Mouse (Mus musculus) G1E (cell line): ENCODE data around the gene Ccdc59. TPM values are rescaled to one million over a fixed set of nuclear protein-coding genes. Genes with fewer than 3 reads are reported as not detected.

Source experiments
- ATAC-seq: 2 replicates; pipeline ENCODE4 v1.8.0; 2016; ENCODE audit warnings: mild to moderate bottlenecking; ENCODE audit not compliant: insufficient number of reproducible peaks, poor library complexity, low FRiP score, severe bottlenecking; ENCODE audit errors: extremely low read depth
- DNase-seq: peaks from one replicate; pipeline ENCODE4 v3.0.0; 2012; ENCODE audit warnings: low spot score
- H3K27me3 ChIP-seq: 2 replicates; pipeline ENCODE4 v1.6.1; 2012; ENCODE audit warnings: mild to moderate bottlenecking, low read length, inconsistent platforms; ENCODE audit not compliant: insufficient read depth
- H3K36me3 ChIP-seq: replicated peaks from 2 replicates; pipeline ENCODE3; 2012; ENCODE audit warnings: mild to moderate bottlenecking, inconsistent platforms
- H3K4me1 ChIP-seq: 2 replicates; pipeline ENCODE4 v1.6.1; 2012; ENCODE audit warnings: low read depth, low read length, inconsistent platforms, mixed read lengths; ENCODE audit not compliant: insufficient read depth
- H3K4me3 ChIP-seq: 2 replicates; pipeline ENCODE4 v1.5.1; 2012; ENCODE audit warnings: low read depth, mild to moderate bottlenecking, inconsistent platforms, low read length, moderate library complexity, mixed read lengths
- H3K9me3 ChIP-seq: replicated peaks from 2 replicates; pipeline ENCODE4 v1.6.1; 2012; ENCODE audit warnings: inconsistent platforms
- CTCF ChIP-seq: IDR thresholded peaks from 2 replicates; pipeline ENCODE4 v1.5.1; 2012; ENCODE audit warnings: low read depth, low read length, inconsistent platforms, mixed read lengths
- GATA1 ChIP-seq: IDR thresholded peaks from 2 replicates; pipeline ENCODE4 v1.6.1; 2012; ENCODE audit warnings: borderline replicate concordance, low read length, inconsistent platforms, mixed read lengths
- GATA2 ChIP-seq: IDR thresholded peaks from 2 replicates; pipeline ENCODE4 v1.6.1; 2012; ENCODE audit warnings: low read depth, low read length, inconsistent platforms, borderline replicate concordance
- POLR2AphosphoS5 ChIP-seq: IDR thresholded peaks from 2 replicates; pipeline ENCODE4 v1.6.1; 2012; ENCODE audit warnings: low read depth, low read length, inconsistent platforms; ENCODE audit not compliant: insufficient replicate concordance
- TAL1 ChIP-seq: conservative IDR thresholded peaks from 2 replicates; pipeline ENCODE4 v1.6.1; 2012; ENCODE audit warnings: low read depth, low read length, inconsistent platforms, mixed read lengths
- polyA plus RNA-seq: library from polyadenylated mRNA; stranded (reverse); fragments of >175 nt; gene quantifications from 2 replicates; pipeline ENCODE4 v1.2.3, GENCODE M21; 2012
- total RNA-seq, 2 experiments: library from RNA; stranded (forward) in 1 of 2; stranded (reverse) in 1 of 2; fragments of 200-1000 nt in 1 of 2; fragments of >200 nt in 1 of 2; fragmentation: Nextera tagmentation in 1 of 2; gene quantifications; 2 replicates each; pipeline ENCODE4 v1.2.3; 2014 to 2017

The Ccdc59 gene
- total RNA-seq (2014; fragmentation: Nextera tagmentation) (75.2 and 123 TPM in 2 replicates), total RNA-seq (2017) (31.1 and 36.2 TPM in 2 replicates), polyA plus RNA-seq (13.7 and 15.1 TPM in 2 replicates)

DNA sequence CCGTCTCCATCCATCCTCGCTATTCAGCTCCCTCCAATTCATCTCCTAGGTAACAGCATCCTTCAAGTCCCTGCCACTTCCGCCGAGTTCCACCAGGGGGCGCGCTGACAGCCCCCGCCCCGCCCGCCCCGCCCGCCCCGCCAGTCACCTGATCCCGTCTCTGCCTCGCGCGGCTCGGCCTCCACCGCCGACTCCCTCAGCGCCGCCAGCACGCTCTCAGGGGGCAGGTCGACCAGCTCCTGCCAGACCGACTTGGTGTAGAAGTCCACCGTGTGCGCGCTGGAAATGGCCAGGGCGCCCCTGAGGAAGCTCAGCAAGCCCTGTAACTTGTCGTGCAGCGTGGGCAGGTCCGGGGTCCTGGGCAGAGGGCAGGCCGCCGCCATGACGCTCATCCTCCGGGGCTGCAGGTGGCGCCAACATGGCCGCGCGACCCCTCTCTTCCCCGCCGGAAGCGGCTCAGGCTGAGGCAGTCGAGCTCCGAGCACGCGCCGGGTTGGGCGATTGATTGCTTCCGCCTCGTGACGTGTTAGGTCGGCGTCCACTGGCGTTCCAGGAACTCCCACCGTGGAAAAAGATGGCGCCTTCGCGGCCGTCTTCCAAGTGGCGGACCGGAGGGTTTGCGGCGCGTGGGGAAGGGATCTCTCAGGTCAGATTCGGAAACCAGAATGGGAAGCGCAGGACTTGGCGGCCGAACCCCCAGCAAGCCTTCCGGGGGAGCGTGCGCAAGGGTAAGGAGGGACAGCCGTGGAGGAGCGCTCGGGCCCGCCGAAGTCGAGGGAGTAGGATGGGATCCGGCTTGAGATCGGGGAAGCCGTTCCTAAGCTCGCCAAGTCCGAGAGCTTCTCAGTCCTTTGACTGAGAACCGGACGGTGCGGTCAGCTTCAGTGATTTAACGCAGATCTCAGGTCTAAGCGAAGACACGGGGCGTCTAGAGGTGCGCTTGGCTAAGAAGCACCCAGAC is at the start of gene Ccdc59, which contains the start of gene Mettl25:
TSS of gene Ccdc59 (plus strand) at position 140 of the 961 bp plus-strand sequence.
TSS of gene Mettl25 (minus strand) at position 453 of the 961 bp plus-strand sequence.
- peaks cover 25% of the 10 kb centered on the region for H3K4me1 ChIP-seq
- ATAC-seq (peak; percentile 96), DNase-seq (peak; percentile 76)

DNA sequence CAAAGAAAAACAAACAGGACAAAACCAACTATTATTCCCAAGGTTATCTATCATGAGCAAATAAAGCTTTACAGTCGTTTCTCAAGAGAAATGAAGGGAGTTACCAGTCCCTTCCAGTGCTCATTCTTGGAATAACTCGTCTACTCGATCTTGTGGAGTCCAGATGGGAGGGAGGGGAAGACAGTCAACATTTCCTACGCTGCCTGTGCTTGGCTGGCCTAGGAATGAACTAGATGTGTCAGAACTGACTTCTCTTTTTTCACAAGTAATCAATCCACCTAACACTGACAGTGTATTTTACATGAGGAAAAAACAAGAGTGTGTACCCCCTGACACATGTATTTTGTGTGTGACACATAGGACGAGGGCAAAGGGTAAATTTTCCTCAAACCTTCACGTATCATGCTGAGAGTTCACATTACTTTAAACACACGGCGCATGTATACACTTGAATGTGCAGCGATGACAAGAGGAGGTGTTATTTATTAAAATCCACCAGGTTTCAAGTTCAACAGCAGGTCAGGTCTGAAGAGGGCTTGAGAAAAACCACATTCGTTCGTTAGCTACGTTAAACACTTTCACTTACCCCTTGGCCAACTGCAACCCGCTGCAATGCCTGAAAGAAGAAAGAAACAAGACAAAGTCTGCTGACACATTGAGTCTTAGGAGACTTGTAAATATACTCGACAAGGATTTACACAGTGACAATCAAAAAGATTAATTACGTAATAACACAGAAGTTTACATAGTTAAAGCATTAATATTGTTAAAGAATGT is 46.9 kb upstream of the Ccdc59 start:
- Histone ChIP-seq H3K27me3 (no peaks in the 10 kb centered on the region), H3K4me3 (no peak overlapping the region), H3K36me3 (peaks cover 49% of the 10 kb centered on the region), H3K9me3 (no peaks in the 10 kb centered on the region), H3K4me1 (no peaks in the 10 kb centered on the region)
- TF ChIP-seq GATA1 (no peak), POLR2AphosphoS5 (no peak), GATA2 (no peak), TAL1 (no peak), CTCF (no peak)
- ATAC-seq (no peak), DNase-seq (no peak)

More for the DNA sequence above, at the start of gene Ccdc59, which contains the start of gene Mettl25:
- Histone ChIP-seq H3K27me3 (no peaks in the 10 kb centered on the region), H3K36me3 (peaks cover 56% of the 10 kb centered on the region), H3K9me3 (no peaks in the 10 kb centered on the region), H3K4me3 (peak within 1 kb of the TSS; percentile 95)
- no peak for TF ChIP-seq POLR2AphosphoS5
- TF ChIP-seq GATA1 = no peak
- peak; percentile 54 for TF ChIP-seq CTCF
- TF ChIP-seq GATA2 = no peak

DNA sequence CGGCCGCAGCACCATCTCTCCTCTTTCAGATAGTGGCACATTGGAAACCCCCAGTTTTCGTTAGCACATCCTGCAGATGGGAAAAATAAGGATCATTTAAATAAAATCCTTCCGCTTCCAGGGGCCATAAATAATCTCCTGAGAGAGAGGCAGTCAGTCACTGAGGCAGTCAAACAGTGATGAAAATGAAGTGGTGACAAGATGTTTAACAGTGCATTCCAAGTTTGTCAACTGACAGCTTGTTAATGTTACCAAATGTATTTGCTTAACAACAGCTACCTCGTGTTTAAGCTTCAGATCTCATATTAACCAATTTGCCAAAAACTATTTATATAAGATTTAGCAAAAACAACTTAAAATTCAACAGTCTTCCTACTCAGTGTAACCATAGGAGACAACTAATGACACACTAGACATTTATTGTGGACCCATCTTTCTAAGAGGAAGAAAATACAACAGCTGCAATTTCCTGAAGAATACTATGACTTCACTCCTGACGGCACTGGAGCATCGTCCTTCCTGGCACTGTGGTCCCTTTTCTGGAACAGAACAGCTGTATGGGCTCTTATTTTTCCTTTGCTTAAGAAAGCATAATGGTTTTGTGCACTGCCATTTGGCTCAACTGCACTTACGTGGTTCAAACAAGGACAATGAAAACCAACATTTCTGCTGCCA is 43.5 kb upstream of the Ccdc59 start:
- Histone ChIP-seq H3K9me3 (no peaks in the 10 kb centered on the region), H3K4me3 (no peak overlapping the region), H3K4me1 (peaks cover 9% of the 10 kb centered on the region), H3K36me3 (peaks cover 43% of the 10 kb centered on the region), H3K27me3 (no peaks in the 10 kb centered on the region)
- TF ChIP-seq POLR2AphosphoS5 = no peak
- TF ChIP-seq GATA1 = no peak
- TF ChIP-seq GATA2 = no peak
- no peak for TF ChIP-seq TAL1
- TF ChIP-seq CTCF = no peak
- DNase-seq (no peak), ATAC-seq (no peak)

DNA sequence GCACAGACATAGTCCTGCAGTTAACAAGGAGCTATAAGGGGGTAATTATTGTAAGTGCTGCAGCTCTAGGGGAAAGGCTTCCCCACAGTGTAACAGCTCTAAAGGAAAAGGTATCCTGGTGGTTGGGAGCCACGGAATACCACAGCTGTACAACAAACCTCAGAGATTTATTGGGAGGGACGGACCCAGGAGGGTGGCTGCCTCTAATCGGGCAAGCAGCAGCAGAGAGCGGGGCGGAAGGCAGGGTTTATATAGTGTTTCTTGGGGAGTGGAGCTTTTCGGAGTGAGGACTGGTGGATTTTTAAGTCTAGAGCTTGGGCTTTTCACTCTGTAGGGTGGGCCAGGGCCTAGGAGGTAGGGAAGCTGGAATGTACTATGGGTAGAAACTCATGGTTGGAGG is 39.7 kb upstream of the Ccdc59 start:
- TF ChIP-seq GATA2 = no peak
- TF ChIP-seq GATA1 = no peak
- no peak for TF ChIP-seq CTCF
- TF ChIP-seq TAL1 = no peak
- Histone ChIP-seq H3K9me3 (no peaks in the 10 kb centered on the region), H3K36me3 (peaks cover 35% of the 10 kb centered on the region), H3K27me3 (no peaks in the 10 kb centered on the region), H3K4me1 (peaks cover 25% of the 10 kb centered on the region), H3K4me3 (no peak overlapping the region)
- ATAC-seq = no peak
- no peak for DNase-seq

DNA sequence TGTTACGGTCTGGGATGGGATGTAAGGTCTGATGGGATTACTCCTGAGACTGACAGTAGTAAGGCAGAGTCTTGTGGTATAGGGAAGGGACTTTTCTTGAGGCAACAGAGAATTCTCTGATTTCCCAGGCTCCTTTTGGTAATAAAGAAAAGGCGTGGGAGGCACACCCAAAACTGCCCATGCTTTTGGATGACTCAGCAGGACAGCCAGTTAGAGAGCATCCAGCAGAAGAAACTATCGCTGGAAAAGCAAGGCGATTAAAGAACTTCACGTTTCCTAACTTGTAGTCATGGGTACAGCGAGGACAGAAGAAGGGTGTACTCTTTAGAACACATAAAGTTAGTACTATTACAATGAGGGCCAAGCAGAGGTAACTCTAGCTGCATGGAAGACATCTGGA is 38.7 kb upstream of the Ccdc59 start:
- ATAC-seq = peak; percentile 29
- peaks cover 25% of the 10 kb centered on the region for H3K4me1 ChIP-seq

DNA sequence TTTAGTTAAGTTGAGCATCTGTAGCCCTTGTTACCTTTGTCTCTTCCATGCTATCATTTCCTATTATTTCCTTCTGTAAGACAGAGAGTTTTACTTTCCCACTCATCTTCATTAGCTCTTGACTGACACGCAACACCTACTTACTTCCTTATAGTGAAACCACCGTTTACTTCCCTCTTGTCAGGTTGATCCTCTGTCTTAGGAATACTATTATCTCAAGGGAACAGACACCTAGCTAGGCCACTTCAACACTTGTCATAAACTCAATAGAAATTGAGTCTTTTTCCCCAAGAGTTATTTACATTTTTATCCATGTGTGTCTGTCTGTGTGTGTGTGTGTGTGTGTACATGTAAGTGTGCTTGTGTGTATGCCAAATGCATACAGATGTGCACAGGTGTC is 37.4 kb upstream of the Ccdc59 start:
- Histone ChIP-seq H3K27me3 (no peaks in the 10 kb centered on the region), H3K4me3 (no peak overlapping the region), H3K36me3 (peaks cover 34% of the 10 kb centered on the region), H3K4me1 (peaks cover 25% of the 10 kb centered on the region), H3K9me3 (no peaks in the 10 kb centered on the region)
- TF ChIP-seq CTCF (no peak), TAL1 (no peak), GATA2 (no peak), GATA1 (no peak), POLR2AphosphoS5 (no peak)
- DNase-seq = no peak
- no peak for ATAC-seq

More for the DNA sequence above, 38.7 kb upstream of the Ccdc59 start:
- H3K36me3 ChIP-seq = peaks cover 34% of the 10 kb centered on the region
- no peak for TF ChIP-seq CTCF
- H3K9me3 ChIP-seq = no peaks in the 10 kb centered on the region
- H3K4me3 ChIP-seq = no peak overlapping the region
- DNase-seq = peak; percentile 14
- no peaks in the 10 kb centered on the region for H3K27me3 ChIP-seq
